Mouse (Mus musculus) bone marrow, adult 2 months (tissue): ENCODE measurements around the gene Zbed6.

ENCODE experiments used
- CTCF ChIP-seq: fragments of 200-500 bp; IDR thresholded peaks from 2 replicates; pipeline ENCODE4 v1.5.1; 2011; ENCODE audit warnings: low read length, control low read depth; ENCODE audit not compliant: control insufficient read depth, insufficient read depth
- POLR2A ChIP-seq: fragments of 200-500 bp; IDR thresholded peaks from 2 replicates; pipeline ENCODE4 v1.6.1; 2011; ENCODE audit warnings: low read depth, mild to moderate bottlenecking, control low read depth, low read length, borderline replicate concordance; ENCODE audit not compliant: control insufficient read depth

DNA sequence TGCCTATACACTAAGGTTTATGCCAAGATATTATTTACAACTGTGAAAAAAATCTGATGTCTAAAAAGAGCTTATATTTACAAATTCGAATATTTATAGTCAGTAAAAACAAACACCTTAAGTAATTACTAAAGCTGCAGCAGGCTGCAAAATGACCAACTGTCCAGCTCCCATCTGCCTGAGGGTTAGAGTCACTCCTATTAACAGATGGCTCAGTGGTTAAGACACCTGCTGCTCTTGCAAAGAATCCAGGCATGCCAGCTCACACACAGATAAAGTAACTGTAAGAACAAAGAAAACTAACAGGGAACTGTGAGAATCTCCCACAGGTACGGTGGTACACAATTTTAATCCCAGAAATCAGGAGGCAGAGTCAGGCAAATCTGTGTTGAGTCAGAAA, 35.6 kb downstream of the Zbed6 start:
- TF ChIP-seq CTCF, result no peak
- TF ChIP-seq POLR2A, result no peak
